Mouse (Mus musculus): Measurements from ENCODE around the gene Def8. TPM values are rescaled to one million over a fixed set of nuclear protein-coding genes. Genes with fewer than 3 reads are reported as not detected.
A peak's percentile ranks its signal among the peaks of the same experiment; 100 is the strongest.
"Not testable (repeated sequence)": the region's sequence is repeated elsewhere in the genome, so short reads cannot be mapped to it uniquely, and the experiment has no call there.

The Def8 gene
- polyA plus RNA-seq, 1 experiment from 2014 or later = 28.0 TPM

DNA sequence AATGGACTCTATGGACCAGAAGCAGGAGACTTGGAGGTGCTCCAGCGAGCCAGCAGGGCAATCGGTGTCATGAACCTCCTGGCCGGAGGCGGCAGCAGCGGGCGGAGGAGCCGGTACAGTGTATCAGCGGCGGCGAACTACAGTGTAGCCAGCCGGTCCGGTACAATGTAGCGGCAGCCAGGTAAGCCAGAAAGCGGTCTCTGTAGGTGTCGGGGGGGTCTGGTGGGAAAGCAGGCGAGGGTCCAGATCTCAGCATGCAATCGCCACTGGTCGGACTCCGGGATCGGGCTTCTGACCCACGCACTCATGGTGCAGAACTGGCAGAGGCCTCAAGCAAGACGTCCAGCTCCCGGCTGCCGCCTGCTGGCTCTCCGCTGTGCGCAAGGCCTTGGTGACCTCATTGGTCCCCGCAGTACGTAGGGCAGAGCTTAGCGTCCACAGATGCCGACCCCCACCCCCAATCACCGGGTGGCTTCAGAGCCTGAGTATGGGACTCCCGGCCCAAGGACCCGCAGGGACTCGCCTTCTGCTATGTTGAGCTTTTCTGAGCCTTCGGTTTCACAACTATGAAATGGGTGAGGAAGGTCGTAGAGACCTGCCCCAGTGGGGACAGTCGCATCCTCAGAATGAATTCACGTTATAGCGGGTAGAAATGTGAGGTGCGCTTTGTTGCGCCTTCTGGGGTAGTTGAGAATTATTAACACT lies 19.7 kb downstream of the Def8 start:
- peak overlapping the region; percentile 72 for H3K4me2 ChIP-seq (ENCODE audit: low read depth, low read length)
- peak overlapping the region; percentile 87 for H3K9ac ChIP-seq (ENCODE audit: low read length)
- H3K36me3 ChIP-seq (ENCODE audit: control insufficient read depth, insufficient read depth, low read length) = no peaks in the 10 kb centered on the region
- no peaks in the 10 kb centered on the region for H3K9me3 ChIP-seq (ENCODE audit: control insufficient read depth, low read length)
- no peaks in the 10 kb centered on the region for H3K4me1 ChIP-seq (replicated peaks; ENCODE audit: control insufficient read depth, insufficient read depth, low read length)
- H3K4me3 ChIP-seq (ENCODE audit: low read length) = peak overlapping the region; percentile 75
- peak overlapping the region; percentile 50; the same call in 1 of the 2 replicates for H3K27ac ChIP-seq (ENCODE audit: low read length)
- 1% methylated on average over 41 of the region's 41 CpGs for WGBS
- no peaks in the 10 kb centered on the region for H3K27me3 ChIP-seq (ENCODE audit: control insufficient read depth, insufficient read depth, low read depth, low read length)
- ATAC-seq (ENCODE audit: low read depth) = peak; percentile 97

GRCm38 (mm10) chr8:123443576-123443921 lies 20.2 kb downstream of the Def8 start:
- Histone ChIP-seq H3K36me3 (ENCODE audit: control insufficient read depth, insufficient read depth, low read length) (no peaks in the 10 kb centered on the region), H3K27ac (ENCODE audit: low read length) (no peak overlapping the region), H3K4me3 (ENCODE audit: low read length) (peak overlapping the region; percentile 75), H3K4me1 (replicated peaks; ENCODE audit: control insufficient read depth, insufficient read depth, low read length) (no peaks in the 10 kb centered on the region), H3K27me3 (ENCODE audit: control insufficient read depth, insufficient read depth, low read depth, low read length) (no peaks in the 10 kb centered on the region), H3K4me2 (ENCODE audit: low read depth, low read length) (peak overlapping the region; percentile 72), H3K9ac (ENCODE audit: low read length) (peak overlapping the region; percentile 87), H3K9me3 (ENCODE audit: control insufficient read depth, low read length) (no peaks in the 10 kb centered on the region)
- 25% methylated on average over 4 of the region's 4 CpGs for WGBS
- ATAC-seq (ENCODE audit: low read depth) = no peak

- H3K4me1 ChIP-seq (replicated peaks; ENCODE audit: control insufficient read depth, insufficient read depth, low read length) = no peaks in the 10 kb centered on the region
- H3K36me3 ChIP-seq (ENCODE audit: control insufficient read depth, insufficient read depth, low read length) = no peaks in the 10 kb centered on the region
- H3K4me2 ChIP-seq (ENCODE audit: low read depth, low read length) = peak overlapping the region; percentile 72; the same call in 1 of the 2 replicates
- no peaks in the 10 kb centered on the region for H3K9me3 ChIP-seq (ENCODE audit: control insufficient read depth, low read length)
- H3K27me3 ChIP-seq (ENCODE audit: control insufficient read depth, insufficient read depth, low read depth, low read length) = no peaks in the 10 kb centered on the region
- H3K27ac ChIP-seq (ENCODE audit: low read length) = no peak overlapping the region
- no peak overlapping the region for H3K4me3 ChIP-seq (ENCODE audit: low read length)
- WGBS = 81% methylated on average over 6 of the region's 6 CpGs
- no peak for ATAC-seq (ENCODE audit: low read depth)
- no peak overlapping the region for H3K9ac ChIP-seq (ENCODE audit: low read length)
Measured at GRCm38 (mm10) chr8:123444131-123444530, 20.8 kb downstream of the Def8 start.

DNA sequence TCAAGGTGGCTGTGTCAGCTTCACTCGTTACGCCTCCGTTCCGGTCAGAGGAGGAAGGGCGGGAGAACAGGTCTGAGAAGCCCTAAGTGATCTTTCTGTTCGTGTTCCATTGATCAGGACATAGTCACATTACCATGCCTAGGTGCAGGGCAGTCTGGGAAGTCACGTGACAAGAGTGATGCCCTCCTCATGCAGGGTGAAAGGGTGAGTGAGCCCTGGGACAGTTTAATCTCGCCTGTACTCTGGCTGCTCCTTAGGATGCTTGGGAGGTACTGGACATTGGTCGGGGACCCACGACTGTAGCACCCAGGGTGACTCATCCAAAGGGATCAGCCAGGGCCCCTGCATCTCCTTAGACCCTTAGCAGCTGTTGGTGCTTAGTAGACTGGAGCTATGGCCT lies 22.7 kb downstream of the Def8 start:
- Histone ChIP-seq H3K4me2 (ENCODE audit: low read depth, low read length) (no peak overlapping the region), H3K36me3 (ENCODE audit: control insufficient read depth, insufficient read depth, low read length) (no peaks in the 10 kb centered on the region; the same call in 1 of the 2 replicates), H3K9ac (ENCODE audit: low read length) (no peak overlapping the region), H3K27me3 (ENCODE audit: control insufficient read depth, insufficient read depth, low read depth, low read length) (no peaks in the 10 kb centered on the region), H3K9me3 (ENCODE audit: control insufficient read depth, low read length) (no peaks in the 10 kb centered on the region), H3K4me1 (replicated peaks; ENCODE audit: control insufficient read depth, insufficient read depth, low read length) (no peaks in the 10 kb centered on the region), H3K4me3 (ENCODE audit: low read length) (no peak overlapping the region), H3K27ac (ENCODE audit: low read length) (no peak overlapping the region)
- WGBS = 83% methylated on average over 10 of the region's 10 CpGs
- no peak for ATAC-seq (ENCODE audit: low read depth)

DNA sequence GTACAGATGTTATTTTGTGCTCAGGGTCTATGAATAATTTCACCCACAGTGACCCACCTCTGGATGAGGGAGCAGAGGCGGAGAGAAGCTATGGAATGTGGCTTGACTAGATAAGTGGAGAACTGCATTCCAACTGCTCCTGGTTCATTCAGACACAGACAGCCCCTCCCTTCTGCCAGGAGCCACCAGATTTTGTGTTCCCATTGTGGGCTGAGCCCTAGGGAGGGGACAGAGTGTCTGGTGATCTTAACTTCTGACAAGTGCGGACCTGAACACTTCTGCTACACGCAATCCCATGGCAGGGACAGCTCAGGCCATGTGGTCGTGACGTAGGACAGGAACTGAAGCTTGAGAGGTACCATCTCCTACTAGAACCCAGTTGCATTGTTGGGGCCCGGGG lies 23.5 kb downstream of the Def8 start:
- no peak overlapping the region for H3K27ac ChIP-seq (ENCODE audit: low read length)

GRCm38 (mm10) chr8:123450783-123451182 lies 27.5 kb downstream of the Def8 start:
- H3K27ac ChIP-seq (ENCODE audit: low read length) = no peak overlapping the region
- no peaks in the 10 kb centered on the region for H3K9me3 ChIP-seq (ENCODE audit: control insufficient read depth, low read length)
- no peaks in the 10 kb centered on the region for H3K4me1 ChIP-seq (replicated peaks; ENCODE audit: control insufficient read depth, insufficient read depth, low read length)
- 85% methylated on average over 5 of the region's 5 CpGs for WGBS
- H3K9ac ChIP-seq (ENCODE audit: low read length) = no peak overlapping the region
- H3K4me3 ChIP-seq (ENCODE audit: low read length) = no peak overlapping the region
- no peaks in the 10 kb centered on the region for H3K27me3 ChIP-seq (ENCODE audit: control insufficient read depth, insufficient read depth, low read depth, low read length)
- H3K36me3 ChIP-seq (ENCODE audit: control insufficient read depth, insufficient read depth, low read length) = peaks cover 7% of the 10 kb centered on the region
- H3K4me2 ChIP-seq (ENCODE audit: low read depth, low read length) = no peak overlapping the region
- ATAC-seq (ENCODE audit: low read depth) = no peak

More for the DNA sequence above, 23.5 kb downstream of the Def8 start:
- Histone ChIP-seq H3K27me3 (ENCODE audit: control insufficient read depth, insufficient read depth, low read depth, low read length) (no peaks in the 10 kb centered on the region), H3K9me3 (ENCODE audit: control insufficient read depth, low read length) (no peaks in the 10 kb centered on the region), H3K9ac (ENCODE audit: low read length) (no peak overlapping the region), H3K4me1 (replicated peaks; ENCODE audit: control insufficient read depth, insufficient read depth, low read length) (no peaks in the 10 kb centered on the region), H3K36me3 (ENCODE audit: control insufficient read depth, insufficient read depth, low read length) (no peaks in the 10 kb centered on the region; the same call in 1 of the 2 replicates), H3K4me3 (ENCODE audit: low read length) (no peak overlapping the region), H3K4me2 (ENCODE audit: low read depth, low read length) (no peak overlapping the region)
- 61% methylated on average over 6 of the region's 6 CpGs for WGBS
- ATAC-seq (ENCODE audit: low read depth) = no peak

GRCm38 (mm10) chr8:123451747-123452146 lies 28.4 kb downstream of the Def8 start:
- WGBS = 94% methylated on average over 12 of the region's 12 CpGs
- not testable (repeated sequence) for ATAC-seq (ENCODE audit: low read depth); H3K4me1 ChIP-seq (replicated peaks; ENCODE audit: control insufficient read depth, insufficient read depth, low read length); H3K27ac ChIP-seq (ENCODE audit: low read length); H3K9ac ChIP-seq (ENCODE audit: low read length); H3K36me3 ChIP-seq (ENCODE audit: control insufficient read depth, insufficient read depth, low read length); H3K27me3 ChIP-seq (ENCODE audit: control insufficient read depth, insufficient read depth, low read depth, low read length); H3K4me2 ChIP-seq (ENCODE audit: low read depth, low read length); H3K9me3 ChIP-seq (ENCODE audit: control insufficient read depth, low read length); H3K4me3 ChIP-seq (ENCODE audit: low read length)

DNA sequence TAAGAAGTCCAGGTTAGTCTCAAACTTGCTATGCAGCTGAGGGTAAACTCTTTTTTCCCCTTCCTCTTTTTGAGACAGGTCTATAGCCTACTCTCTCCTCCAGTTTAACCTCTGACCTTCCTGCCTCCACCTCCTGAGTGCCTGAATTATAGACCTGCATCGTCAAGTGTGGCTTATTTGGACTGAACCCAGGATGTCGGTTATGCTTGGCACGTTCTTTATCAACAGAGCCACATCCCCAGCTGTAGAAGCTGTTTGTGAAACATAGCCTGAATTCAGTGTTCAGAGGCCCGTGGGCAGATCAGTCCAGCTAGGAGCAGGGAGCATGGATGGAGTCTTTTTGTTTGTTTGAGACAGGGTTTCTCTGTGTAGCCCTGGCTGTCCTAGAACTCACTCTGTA lies 28.8 kb downstream of the Def8 start:
- H3K27me3 ChIP-seq (ENCODE audit: control insufficient read depth, insufficient read depth, low read depth, low read length) = no peaks in the 10 kb centered on the region
- no peaks in the 10 kb centered on the region for H3K9me3 ChIP-seq (ENCODE audit: control insufficient read depth, low read length)
- 65% methylated on average over 4 of the region's 4 CpGs for WGBS
- no peak overlapping the region for H3K4me2 ChIP-seq (ENCODE audit: low read depth, low read length)
- no peak overlapping the region for H3K4me3 ChIP-seq (ENCODE audit: low read length)
- ATAC-seq (ENCODE audit: low read depth) = no peak
- no peaks in the 10 kb centered on the region for H3K4me1 ChIP-seq (replicated peaks; ENCODE audit: control insufficient read depth, insufficient read depth, low read length)
- H3K9ac ChIP-seq (ENCODE audit: low read length) = no peak overlapping the region
- H3K36me3 ChIP-seq (ENCODE audit: control insufficient read depth, insufficient read depth, low read length) = peaks cover 7% of the 10 kb centered on the region
- H3K27ac ChIP-seq (ENCODE audit: low read length) = no peak overlapping the region

GRCm38 (mm10) chr8:123453291-123453690 lies 30.0 kb downstream of the Def8 start:
- Histone ChIP-seq H3K4me3 (ENCODE audit: low read length) (no peak overlapping the region), H3K9me3 (ENCODE audit: control insufficient read depth, low read length) (no peaks in the 10 kb centered on the region), H3K36me3 (ENCODE audit: control insufficient read depth, insufficient read depth, low read length) (peaks cover 13% of the 10 kb centered on the region), H3K27me3 (ENCODE audit: control insufficient read depth, insufficient read depth, low read depth, low read length) (no peaks in the 10 kb centered on the region), H3K4me2 (ENCODE audit: low read depth, low read length) (no peak overlapping the region), H3K27ac (ENCODE audit: low read length) (no peak overlapping the region), H3K9ac (ENCODE audit: low read length) (no peak overlapping the region), H3K4me1 (replicated peaks; ENCODE audit: control insufficient read depth, insufficient read depth, low read length) (no peaks in the 10 kb centered on the region)
- no peak for ATAC-seq (ENCODE audit: low read depth)
- 71% methylated on average over 7 of the region's 7 CpGs for WGBS

Measured in lung, embryonic 16.5 days (tissue).